Mouse (Mus musculus) midbrain, postnatal 0 days (tissue): ENCODE data around the gene Nrf1. TPM values are rescaled to one million over a fixed set of nuclear protein-coding genes. Genes with fewer than 3 reads are reported as not detected.

ENCODE experiments used
- ATAC-seq: fragments of 200-750 bp; cut with Nextera tagmentation; 2 replicates; pipeline ENCODE4 v1.8.0; 2017; ENCODE audit warnings: moderate number of reproducible peaks, mild to moderate bottlenecking, moderate TSS enrichment, moderate library complexity; ENCODE audit not compliant: low FRiP score
- DNase-seq: peaks from one replicate; pipeline ENCODE4 v3.0.0-alpha.2; 2015; ENCODE audit warnings: low spot score
- H3K27ac ChIP-seq: fragments of 300-500 bp; sonication (generic); 2 replicates; pipeline ENCODE4 v1.5.1; 2014; ENCODE audit warnings: low read depth, mild to moderate bottlenecking, low read length, mixed read lengths
- H3K27me3 ChIP-seq: fragments of 300-500 bp; sonication (generic); 2 replicates; pipeline ENCODE4 v1.6.1; 2014; ENCODE audit warnings: low read length, control low read depth, mixed read lengths; ENCODE audit not compliant: insufficient read depth
- H3K36me3 ChIP-seq: fragments of 300-500 bp; sonication (generic); 2 replicates; pipeline ENCODE4 v1.6.1; 2014; ENCODE audit warnings: low read length, control low read depth, mixed read lengths; ENCODE audit not compliant: insufficient read depth
- H3K4me1 ChIP-seq: fragments of 300-500 bp; sonication (generic); 2 replicates; pipeline ENCODE4 v1.6.1; 2014; ENCODE audit warnings: mild to moderate bottlenecking, control low read depth, antibody characterized with exemption, low read length, mixed read lengths; ENCODE audit not compliant: insufficient read depth
- H3K4me2 ChIP-seq: fragments of 300-500 bp; sonication (generic); 2 replicates; pipeline ENCODE4 v1.6.1; 2014; ENCODE audit warnings: low read depth, mild to moderate bottlenecking, low read length, mixed read lengths; ENCODE audit not compliant: poor library complexity, severe bottlenecking
- H3K4me3 ChIP-seq: fragments of 300-500 bp; sonication (generic); 2 replicates; pipeline ENCODE4 v1.5.1; 2014; ENCODE audit warnings: low read depth, mild to moderate bottlenecking, low read length, moderate library complexity
- H3K9ac ChIP-seq: fragments of 300-500 bp; sonication (generic); replicated peaks from 2 replicates; pipeline ENCODE4 v1.6.1; 2014; ENCODE audit warnings: mild to moderate bottlenecking, low read length, moderate library complexity, mixed read lengths; ENCODE audit not compliant: poor library complexity, severe bottlenecking
- H3K9me3 ChIP-seq: fragments of 300-500 bp; sonication (generic); 2 replicates; pipeline ENCODE4 v1.6.1; 2016; ENCODE audit warnings: low read length, control low read depth
- CTCF ChIP-seq: IDR thresholded peaks from 2 replicates; pipeline ENCODE4 v1.5.1; 2016; ENCODE audit warnings: antibody characterized with exemption, mild to moderate bottlenecking
- WGBS: fragments of 180-500 bp; shearing (Covaris S2); extraction: QIAGEN DNeasy Blood & Tissue Kit; methylation state at CpG from one replicate; pipeline ENCODE4 v1.1.7; 2014; 5-methylcytosine and 5-hydroxymethylcytosine counted together
- polyA plus RNA-seq: library from polyadenylated mRNA; unstranded; fragments of >200 nt; fragmentation: Nextera tagmentation; extraction: Ambion mirVana; gene quantifications from 2 replicates; pipeline ENCODE4 v1.2.1, GENCODE M21; 2015
- total RNA-seq: library from RNA; depleted of rRNA; stranded (reverse); fragments of >200 nt; gene quantifications from 2 replicates; pipeline ENCODE4 v1.2.3, GENCODE M21; 2014

Nrf1 gene
- total and polyA plus RNA-seq, 2 experiments from 2014 or later: 21.3 to 37.2 TPM

GRCm38 (mm10) chr6:30172441-30172819 lies 124.6 kb downstream of the Nrf1 start:
- Histone ChIP-seq H3K4me1 (no peaks in the 10 kb centered on the region), H3K9me3 (no peaks in the 10 kb centered on the region), H3K4me3 (no peak overlapping the region), H3K36me3 (no peaks in the 10 kb centered on the region), H3K27ac (no peak overlapping the region), H3K27me3 (peaks cover 62% of the 10 kb centered on the region), H3K9ac (no peak overlapping the region), H3K4me2 (no peak overlapping the region)
- 12% methylated on average over 8 of the region's 8 CpGs for WGBS
- no peak for TF ChIP-seq CTCF
- ATAC-seq: no peak
- no peak for DNase-seq

GRCm38 (mm10) chr6:30172820-30173550 lies 125.2 kb downstream of the Nrf1 start:
- no peaks in the 10 kb centered on the region for H3K9me3 ChIP-seq
- H3K27me3 ChIP-seq: peaks cover 64% of the 10 kb centered on the region
- no peak overlapping the region for H3K9ac ChIP-seq
- 2% methylated on average over 34 of the region's 44 CpGs for WGBS
- peak; percentile 38 for TF ChIP-seq CTCF
- 0 out of 2 replicates have a peak overlapping the region, but pooled peaks have one; percentile 12 for H3K4me3 ChIP-seq
- H3K4me2 ChIP-seq: 0 out of 2 replicates have a peak overlapping the region, but pooled peaks have one; percentile 1
- DNase-seq (no peak), ATAC-seq (no peak)
- no peaks in the 10 kb centered on the region for H3K36me3 ChIP-seq
- no peak overlapping the region for H3K27ac ChIP-seq
- no peaks in the 10 kb centered on the region for H3K4me1 ChIP-seq

- Histone ChIP-seq H3K27me3 (peaks cover 68% of the 10 kb centered on the region), H3K4me1 (no peaks in the 10 kb centered on the region), H3K36me3 (no peaks in the 10 kb centered on the region), H3K9me3 (no peaks in the 10 kb centered on the region), H3K9ac (no peak overlapping the region), H3K27ac (no peak overlapping the region), H3K4me3 (peak overlapping the region; percentile 12), H3K4me2 (0 out of 2 replicates have a peak overlapping the region, but pooled peaks have one; percentile 1)
- DNase-seq (no peak), ATAC-seq (no peak)
- TF ChIP-seq CTCF: no peak
- under 1% methylated on average over 77 of the region's 80 CpGs for WGBS
Observed at GRCm38 (mm10) chr6:30173551-30174460, 126.0 kb downstream of the Nrf1 start.

- H3K9ac ChIP-seq: no peak overlapping the region
- H3K4me1 ChIP-seq: 0 out of 2 replicates have a peak, but pooled peaks cover 2% of the 10 kb centered on the region
- H3K36me3 ChIP-seq: no peaks in the 10 kb centered on the region
- no peaks in the 10 kb centered on the region for H3K9me3 ChIP-seq
- WGBS: under 1% methylated on average over 26 of the region's 33 CpGs
- peaks cover 70% of the 10 kb centered on the region for H3K27me3 ChIP-seq
- DNase-seq (no peak), ATAC-seq (no peak)
- H3K4me3 ChIP-seq: peak overlapping the region; percentile 12; the same call in 1 of the 2 replicates
- no peak overlapping the region for H3K4me2 ChIP-seq
- H3K27ac ChIP-seq: no peak overlapping the region
- TF ChIP-seq CTCF: no peak
Observed at GRCm38 (mm10) chr6:30174461-30175224, 126.9 kb downstream of the Nrf1 start.

GRCm38 (mm10) chr6:30175225-30175917 lies 127.6 kb downstream of the Nrf1 start:
- TF ChIP-seq CTCF: no peak
- Histone ChIP-seq H3K4me2 (no peak overlapping the region), H3K27ac (no peak overlapping the region), H3K27me3 (peaks cover 71% of the 10 kb centered on the region), H3K4me1 (0 out of 2 replicates have a peak, but pooled peaks cover 3% of the 10 kb centered on the region), H3K9me3 (no peaks in the 10 kb centered on the region), H3K36me3 (no peaks in the 10 kb centered on the region), H3K9ac (no peak overlapping the region), H3K4me3 (no peak overlapping the region; the same call in 1 of the 2 replicates)
- ATAC-seq: peak; percentile 31; the same call in 1 of the 2 replicates
- DNase-seq: no peak
- under 1% methylated on average over 45 of the region's 45 CpGs for WGBS
